Mouse (Mus musculus) 3134 (cell line): ENCODE results near the gene Mxra8.
A peak's percentile ranks its signal among the peaks of the same experiment; 100 is the strongest.

Experiments
- DNase-seq: peaks from one replicate; pipeline ENCODE4 v3.0.0-alpha.2; 2011; ENCODE audit warnings: low spot score; ENCODE audit not compliant: insufficient read length; ENCODE audit errors: extremely low read depth

The Mxra8 gene

DNA sequence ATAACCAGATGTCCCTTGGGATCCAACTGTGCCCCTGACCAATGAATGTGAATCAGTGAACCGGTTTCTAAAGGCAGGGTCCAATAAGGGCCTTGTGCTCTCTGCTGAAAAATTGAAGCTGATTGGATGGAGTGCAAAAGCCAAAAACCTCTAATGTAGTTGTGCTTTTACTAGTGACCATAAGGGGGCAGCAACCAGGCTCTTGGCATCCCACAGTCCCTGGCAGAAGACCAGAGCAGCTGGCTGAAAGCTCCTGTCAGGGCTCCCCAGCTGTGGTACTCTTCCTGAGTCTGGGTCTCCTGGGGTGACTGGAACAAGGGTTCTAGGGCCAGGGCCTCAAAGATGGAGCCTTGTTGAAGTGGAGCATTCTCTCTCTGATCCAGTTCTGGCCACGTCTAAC lies 5.6 kb upstream of the Mxra8 start:
- DNase-seq, result peak; percentile 57

DNA sequence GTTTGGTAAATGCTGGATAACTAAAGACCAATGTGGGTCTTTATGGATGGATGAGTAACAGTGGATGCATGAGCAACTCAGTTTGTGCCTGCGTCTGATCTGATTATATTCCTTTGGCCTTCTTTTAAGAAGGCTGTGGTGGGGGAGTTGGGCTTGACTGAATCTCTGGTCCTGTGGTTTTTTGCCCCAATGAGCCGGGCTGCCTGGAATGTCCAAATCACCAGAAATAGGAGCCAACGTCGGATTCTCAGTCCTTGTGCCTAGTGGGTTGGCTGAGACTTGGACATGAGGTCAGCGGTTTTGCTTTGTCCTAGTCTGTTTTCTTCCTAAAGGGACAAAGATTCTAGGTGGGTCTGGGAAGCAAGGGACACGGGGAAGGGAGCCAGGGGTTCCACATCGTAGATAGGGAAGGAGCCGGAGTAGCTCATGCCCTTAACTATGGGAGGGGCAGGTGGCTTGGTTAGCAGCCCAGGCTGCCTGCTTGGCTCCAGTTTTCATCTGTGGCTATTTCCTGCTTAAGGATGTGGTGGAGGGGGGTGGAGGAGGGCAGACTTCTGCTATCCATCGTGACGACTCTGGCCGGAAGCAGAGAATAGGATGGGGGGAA lies 2.0 kb upstream of the Mxra8 start:
- DNase-seq, result peak; percentile 71

DNA sequence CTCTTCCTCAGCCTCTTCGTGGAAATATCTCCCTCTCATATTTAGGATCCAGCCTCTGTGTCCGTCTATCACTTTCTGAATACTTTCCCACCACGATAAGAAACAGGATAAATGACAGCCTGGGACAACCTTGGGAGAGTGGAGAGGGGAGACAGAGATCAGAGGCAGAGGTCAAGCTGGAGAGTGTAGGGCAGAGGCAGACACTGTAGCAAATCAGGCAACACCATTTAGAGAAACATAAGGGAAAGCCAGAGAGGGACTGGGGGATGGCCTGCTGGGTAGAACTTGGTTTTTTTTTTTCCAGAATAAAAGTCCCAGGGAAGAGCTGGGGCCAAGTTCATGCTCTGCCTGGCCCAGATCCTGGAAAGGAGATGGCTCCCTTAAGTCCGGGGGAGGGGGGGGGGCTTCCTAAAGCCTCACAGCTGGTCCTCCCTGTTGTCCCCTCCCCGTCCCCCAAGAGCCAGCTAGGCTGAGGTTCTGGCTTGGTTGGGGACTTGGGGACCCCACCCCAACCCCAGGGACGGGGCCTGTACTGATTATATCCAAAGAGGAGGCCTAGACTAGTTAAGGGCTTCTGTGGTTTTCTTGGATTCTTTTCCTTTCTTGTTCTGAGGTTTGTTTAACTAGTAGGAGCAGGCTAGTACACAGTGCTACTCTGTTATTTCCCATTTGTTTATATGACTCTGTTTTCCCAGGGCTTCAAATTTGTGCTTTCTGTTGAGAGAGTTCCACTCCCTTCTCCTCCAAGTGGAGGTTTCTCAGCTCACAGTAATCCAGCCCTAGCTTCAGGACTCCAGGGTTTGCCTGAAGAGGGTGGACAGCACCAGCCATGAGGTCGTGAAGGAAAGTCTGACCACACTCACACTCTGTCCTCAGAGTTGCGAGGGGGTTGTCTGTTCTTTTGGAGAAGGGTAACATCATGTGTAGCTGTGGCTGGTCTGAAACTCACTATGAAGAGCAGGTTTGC lies 1.0 kb upstream of the Mxra8 start:
- peak; percentile 64 for DNase-seq

DNA sequence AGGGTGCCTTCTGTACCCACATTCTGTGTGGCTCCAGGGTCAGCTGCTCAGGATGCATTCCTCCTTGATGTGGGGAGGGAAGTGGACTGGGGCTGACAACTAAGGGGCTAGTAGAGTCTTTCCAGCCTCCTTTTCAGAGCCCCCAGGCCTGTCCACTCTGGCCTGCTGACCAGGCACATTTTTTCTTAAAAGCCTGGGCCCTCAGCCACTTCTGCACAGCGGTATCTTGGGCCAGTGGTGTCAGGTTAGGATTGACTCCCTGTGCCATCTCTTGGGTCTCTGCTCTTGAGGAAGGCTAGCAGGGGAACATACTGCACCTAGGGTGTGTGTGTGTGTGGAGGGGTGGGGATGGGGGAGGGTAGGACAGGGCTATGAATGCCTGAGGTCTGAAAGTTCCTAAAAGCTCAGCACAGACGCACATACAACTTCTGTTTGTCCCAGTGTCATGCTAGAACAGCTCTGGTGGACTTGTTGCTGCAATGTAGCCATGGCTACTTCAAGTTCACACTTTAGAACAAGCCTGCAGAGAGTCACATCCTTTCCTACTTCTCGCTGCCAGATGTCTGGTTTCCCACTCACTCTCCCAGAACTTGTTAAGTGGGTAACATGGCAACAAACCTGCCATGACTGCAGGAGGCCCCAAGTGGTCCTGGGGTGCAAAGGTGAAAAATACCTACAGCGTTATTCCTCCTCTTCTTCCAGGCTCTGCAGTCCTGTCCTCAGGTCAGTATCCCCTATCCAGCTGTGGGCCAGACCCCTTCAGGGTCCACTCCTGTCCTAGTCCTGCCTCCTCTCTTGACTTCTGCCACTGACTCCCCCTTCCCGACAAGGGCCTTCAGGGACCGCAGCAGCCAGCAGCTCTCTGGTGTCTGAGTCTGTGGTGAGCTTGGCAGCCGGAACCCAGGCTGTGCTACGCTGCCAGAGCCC lies 859 bp downstream of the Mxra8 start:
- no peak for DNase-seq

DNA sequence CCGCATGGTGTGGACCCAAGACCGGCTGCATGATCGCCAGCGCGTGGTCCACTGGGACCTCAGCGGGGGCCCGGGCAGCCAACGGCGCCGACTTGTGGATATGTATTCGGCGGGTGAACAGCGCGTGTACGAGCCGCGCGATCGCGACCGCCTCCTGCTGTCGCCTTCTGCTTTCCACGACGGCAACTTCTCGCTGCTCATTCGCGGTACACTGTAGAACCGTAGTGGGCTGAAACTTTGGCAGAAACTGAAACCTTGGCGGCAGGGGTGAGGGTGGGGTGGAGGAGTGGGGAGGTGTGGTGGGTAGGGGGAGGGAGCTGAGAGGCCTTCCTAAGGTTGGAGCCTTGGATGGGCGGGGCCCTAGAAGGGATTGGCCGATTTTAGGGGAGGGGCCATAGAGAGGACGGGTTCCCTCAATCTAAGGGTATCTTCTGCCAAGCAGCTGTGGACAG lies 1.5 kb downstream of the Mxra8 start:
- no peak for DNase-seq

DNA sequence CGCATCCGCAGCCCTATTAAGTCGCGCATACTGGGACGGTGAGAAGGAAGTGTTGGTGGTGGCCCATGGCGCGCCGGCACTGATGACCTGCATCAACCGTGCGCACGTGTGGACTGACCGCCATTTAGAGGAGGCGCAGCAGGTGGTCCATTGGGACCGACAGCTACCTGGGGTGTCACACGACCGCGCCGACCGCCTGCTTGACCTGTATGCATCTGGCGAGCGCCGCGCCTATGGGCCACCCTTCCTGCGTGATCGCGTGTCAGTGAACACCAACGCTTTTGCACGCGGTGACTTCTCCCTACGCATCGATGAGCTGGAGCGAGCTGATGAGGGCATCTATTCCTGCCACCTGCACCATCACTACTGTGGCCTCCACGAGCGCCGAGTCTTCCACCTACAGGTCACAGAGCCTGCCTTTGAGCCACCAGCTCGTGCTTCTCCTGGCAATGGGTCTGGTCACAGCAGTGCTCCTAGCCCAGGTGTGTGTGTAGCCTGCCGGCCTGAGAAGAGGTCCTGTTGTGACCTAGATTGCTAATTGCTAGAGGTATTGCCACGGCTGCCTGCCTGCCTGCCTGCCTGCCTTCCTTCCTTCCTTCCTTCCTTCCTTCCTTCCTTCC lies 2.3 kb downstream of the Mxra8 start:
- DNase-seq, result no peak

DNA sequence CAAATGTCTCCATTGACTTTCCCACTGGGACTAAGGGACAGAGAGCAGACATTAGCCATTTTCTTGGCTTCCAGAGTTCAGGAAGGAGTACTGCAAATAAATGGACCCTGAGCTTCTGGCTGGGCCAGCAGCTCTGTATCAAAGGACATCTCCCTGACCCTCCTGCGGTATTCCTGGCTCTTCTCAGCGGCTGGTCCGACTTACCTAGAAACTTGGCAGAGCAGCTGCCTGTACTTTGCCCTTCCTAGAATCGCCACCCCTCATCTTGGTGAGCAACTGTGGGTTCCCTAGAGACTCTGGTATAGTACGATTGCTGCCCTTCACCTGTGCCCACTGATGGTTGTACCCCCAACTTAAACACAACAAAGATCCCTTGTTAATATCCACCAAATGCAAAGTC lies 3.8 kb downstream of the Mxra8 start:
- no peak for DNase-seq

DNA sequence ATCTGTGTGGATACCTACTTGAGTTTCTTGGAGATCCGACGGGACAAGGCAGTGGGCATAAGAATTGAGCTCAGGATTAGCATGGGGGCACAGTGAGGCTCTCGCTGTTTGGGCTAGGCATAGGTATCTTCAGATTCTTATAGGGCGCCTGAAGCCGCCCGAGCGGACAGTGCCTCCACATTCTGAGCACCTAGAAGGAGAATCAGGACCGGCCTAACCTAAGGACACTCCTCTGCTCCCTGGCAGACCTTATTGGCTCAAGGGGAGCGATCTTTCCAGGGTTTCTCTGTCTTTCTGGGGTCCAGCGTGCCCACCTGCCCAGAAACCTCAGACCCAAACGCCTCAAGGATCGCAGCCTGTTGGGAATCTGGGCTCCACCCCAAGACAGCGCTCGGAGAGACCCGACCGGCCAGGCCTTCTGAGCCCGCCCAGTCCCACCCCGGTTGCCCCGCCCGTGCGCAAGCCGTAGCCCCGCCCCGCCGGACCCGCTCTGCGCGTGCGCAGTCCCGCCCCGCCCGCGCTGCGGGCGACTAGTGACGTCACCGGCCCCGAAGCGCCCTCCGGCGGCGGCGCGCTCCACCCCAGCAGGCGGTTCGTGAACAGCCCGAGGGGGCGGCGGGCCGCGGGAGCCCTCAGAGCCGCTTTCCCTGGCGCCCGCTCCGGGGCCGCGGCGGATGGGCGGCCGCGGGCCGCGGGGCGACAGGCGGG lies 7.5 kb downstream of the Mxra8 start, which contains the start of gene Dvl1:
Gene Dvl1, plus strand, starts transcription at position 532 of the 708 bp plus-strand sequence.
- peak; percentile 84 for DNase-seq

DNA sequence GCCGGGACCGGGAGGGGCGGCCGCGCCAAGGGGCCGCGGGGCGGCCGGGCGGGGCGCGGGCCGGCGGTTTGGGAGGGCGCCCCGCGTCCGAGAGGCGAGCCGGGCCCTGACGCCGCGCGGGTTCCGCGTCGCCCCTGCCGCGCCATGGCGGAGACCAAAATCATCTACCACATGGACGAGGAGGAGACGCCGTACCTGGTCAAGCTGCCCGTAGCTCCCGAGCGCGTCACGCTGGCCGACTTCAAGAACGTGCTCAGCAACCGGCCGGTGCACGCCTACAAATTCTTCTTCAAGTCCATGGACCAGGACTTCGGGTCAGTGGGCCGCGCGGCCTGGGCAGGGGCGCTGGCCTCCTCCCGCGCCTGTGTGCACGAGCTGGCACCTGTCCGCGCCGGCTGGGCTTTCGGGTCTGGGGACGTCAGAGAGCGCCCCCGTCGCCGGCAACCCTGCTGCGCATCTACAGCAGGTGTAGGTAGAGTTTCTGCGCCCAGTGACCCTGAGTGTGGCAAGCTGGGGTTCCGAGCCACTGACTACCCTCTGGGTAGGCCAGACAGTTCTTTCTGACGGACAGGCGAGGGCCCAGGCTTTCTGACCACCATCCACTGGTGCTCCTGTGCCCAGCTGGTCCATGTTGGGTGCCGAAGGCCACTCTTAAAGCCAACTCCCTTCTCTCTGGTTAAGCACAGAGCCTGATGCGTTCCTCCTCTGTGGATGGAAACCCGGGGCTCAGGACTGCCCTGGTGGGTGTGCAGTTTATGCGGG lies 8.3 kb downstream of the Mxra8 start:
- peak; percentile 51 for DNase-seq

DNA sequence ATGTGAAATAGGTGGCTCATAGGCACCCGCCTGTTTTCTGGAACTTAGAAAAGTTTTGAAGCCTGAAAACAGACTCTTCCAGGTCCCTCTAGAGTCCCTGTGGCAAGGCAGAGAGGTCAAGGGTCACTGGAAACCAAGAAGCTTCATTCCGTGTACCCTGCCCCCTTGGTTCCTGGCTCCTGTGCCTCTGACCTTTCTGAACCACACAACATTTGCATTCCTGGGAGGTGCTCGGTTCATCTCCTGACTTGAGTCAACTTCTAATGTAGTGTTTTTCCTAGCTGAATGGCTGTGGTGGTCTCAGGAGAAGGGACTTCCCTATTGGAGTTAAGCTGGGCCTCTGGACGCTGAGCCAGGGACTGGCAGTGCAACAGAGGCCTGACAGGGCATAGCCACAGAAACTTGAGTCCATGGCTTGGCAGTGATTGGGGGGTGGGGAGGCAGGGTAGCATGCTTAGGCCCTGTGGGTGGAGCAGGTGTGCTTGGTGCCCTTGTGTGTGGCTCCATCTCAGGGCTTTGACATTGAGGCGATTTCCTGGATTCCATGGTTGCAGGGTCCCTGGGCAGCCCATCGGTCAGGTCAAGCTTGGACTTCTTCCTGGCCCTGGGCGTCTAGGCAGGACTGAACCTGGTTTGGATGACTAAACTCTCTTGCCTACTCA lies 9.1 kb downstream of the Mxra8 start:
- no peak for DNase-seq

DNA sequence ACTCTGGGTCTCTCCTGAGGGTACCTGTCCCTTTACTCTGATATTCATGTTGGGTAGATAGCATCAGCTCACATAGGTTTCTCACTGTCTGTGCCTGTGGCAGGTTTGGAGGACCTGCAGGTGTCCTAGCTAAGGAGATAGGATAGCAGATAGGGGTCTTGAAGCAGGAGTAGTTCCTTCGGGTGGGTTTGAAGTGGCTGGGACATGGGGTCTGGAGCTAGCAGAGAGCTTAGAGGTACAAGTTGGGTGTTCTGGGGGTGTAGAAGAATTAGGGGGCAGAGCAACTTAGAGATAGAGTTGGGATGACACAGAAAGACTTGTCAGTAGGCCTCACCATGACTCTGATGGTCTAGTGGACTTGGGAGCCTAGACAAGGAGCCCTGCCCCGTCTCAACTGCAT lies 9.9 kb downstream of the Mxra8 start:
- no peak for DNase-seq

DNA sequence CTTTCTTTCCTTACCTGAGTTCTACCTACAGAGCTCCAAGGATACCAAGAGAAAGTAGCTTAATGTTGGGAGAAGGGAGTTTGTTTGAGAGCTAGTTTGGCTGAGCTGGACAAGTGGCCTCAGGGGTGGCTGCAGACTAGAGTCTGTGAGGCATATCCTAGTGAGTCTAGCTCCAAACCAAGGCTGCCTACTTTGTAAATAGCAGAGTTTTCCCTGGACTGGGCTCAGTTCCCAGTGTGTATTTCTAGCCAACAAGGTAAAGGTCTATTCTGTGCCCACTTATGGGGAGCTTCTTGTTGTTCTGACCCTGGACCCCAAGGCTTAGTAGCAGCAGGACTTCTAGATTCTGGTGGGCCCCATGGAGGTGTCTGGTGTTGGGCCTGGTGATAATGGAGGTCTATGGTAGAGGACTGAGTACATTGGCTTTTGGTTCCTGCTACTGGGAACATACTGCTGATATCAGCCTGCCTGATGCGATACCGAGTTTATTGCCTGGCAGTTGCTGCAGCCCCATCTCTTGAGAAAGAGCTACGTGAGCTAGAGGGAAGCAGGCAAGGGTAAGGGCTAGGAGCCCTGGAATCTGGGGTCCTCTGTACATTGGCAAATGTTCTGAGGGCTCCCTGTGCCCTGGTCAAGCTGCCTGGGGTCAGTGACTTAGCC lies 10.4 kb downstream of the Mxra8 start:
- no peak for DNase-seq

DNA sequence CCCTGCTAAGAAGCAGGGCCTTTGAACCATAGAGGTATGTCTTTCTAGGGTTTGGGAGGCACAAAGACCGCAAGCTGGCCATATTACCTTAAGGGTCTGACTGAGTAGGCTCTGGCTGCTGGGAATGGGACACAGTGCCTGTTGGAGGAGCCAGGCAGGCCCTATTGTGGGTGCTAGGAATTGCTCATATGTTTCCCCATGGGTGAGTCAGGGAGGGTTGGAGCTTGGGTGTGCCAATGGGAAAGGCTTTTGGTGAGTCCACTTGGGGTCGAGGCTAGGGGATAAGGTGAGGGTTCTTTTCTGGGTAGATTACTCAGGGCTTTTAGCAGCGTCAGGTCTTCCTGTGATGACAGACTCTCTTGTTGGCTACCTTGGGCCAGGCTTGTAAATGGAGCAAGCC lies 11.9 kb downstream of the Mxra8 start:
- no peak for DNase-seq

DNA sequence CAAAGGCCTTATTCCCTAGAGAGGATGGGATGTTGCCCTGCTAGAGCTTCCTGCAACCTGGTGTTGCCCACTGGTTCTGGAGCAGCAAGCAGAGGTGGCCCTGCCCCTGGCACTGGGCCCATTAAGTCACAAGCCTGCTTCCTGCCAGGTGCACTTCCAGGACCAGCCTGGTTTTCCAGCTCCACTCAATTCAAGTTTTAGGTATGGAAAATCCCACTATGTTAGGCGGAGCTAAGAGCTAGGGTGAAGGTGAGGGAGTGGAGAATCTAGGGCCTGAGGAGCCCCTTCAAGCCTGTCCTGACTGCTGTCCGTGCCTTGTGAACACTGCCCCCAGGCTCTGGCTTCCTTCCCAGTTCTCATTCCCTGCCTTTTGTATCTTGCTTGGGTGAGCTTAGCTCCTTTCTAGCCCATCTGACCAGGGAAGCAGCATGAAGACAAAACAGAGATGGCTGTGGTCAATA lies 12.5 kb downstream of the Mxra8 start:
- no peak for DNase-seq

DNA sequence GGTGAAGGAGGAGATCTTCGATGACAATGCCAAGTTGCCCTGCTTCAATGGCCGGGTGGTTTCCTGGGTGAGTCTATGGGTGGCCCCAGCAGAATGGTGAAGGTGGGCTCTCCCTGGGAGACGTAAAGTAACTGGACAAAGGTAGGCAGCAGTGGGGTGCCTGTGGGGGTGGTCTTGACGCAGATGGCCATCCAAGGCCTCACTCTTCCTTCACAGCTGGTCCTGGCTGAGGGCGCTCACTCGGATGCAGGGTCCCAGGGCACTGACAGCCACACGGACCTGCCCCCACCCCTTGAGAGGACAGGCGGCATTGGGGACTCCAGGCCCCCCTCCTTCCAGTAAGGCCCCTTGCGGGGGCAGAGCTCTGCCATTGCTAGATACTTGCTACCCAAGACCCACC lies 13.9 kb downstream of the Mxra8 start:
- no peak for DNase-seq

DNA sequence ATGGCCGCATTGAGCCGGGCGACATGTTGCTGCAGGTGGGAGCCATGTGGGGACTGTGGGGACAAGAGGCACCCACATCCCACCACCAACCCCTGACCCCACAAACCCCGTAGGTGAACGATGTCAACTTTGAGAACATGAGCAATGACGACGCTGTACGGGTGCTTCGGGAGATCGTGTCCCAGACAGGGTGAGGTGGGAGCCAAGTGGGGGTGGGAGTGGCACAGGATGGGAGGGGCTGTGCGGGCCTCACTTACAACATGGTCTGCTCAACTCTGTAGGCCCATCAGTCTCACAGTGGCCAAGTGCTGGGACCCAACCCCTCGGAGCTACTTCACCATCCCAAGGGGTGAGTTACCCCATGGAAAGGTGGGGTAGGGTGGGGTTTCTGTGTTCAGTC lies 15.5 kb downstream of the Mxra8 start:
- DNase-seq, result no peak

DNA sequence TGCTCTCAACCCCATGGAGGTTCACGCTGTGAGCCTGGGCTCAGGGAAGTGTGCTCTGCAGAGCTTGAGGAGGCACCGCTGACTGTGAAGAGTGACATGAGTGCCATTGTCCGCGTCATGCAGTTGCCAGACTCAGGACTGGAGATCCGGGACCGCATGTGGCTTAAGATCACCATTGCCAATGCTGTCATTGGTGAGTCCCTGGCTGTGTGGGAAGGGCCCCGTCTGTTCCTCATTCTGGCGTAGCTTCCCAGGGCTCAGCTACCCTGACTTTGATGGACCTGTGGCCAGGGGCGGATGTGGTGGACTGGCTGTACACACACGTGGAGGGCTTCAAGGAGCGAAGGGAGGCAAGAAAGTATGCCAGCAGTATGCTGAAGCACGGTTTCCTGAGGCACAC lies 16.6 kb downstream of the Mxra8 start:
- no peak for DNase-seq

DNA sequence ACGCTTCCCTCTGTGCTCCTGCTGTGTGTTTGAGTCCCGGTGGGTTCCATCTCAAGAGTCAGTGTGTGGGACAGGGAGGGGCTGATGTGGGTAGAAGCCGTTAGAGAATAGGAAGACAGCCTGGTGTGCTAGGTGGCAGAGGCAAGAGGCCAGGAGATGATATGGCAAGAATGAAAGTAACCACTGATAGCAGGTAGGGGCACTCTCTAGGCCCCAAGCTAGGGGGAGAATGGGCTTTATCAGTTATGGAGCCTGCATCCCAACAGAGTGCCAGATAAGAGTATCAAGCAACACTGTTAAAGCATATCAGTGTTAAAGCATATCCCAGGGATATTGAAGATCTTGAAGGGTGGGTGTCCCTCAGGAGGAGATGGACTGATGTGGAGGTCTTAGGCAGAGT lies 17.4 kb downstream of the Mxra8 start:
- DNase-seq, result no peak
